Mouse (Mus musculus) liver, embryonic 14.5 days (tissue): ENCODE results near the gene Jak2.

ENCODE experiments used
- CTCF ChIP-seq: IDR thresholded peaks from 2 replicates; pipeline ENCODE4 v1.5.1; 2016; ENCODE audit warnings: antibody characterized with exemption, low read depth, control low read depth
- EP300 ChIP-seq: IDR thresholded peaks from 2 replicates; pipeline ENCODE4 v1.6.1; 2016; ENCODE audit warnings: antibody characterized with exemption, low read depth

DNA sequence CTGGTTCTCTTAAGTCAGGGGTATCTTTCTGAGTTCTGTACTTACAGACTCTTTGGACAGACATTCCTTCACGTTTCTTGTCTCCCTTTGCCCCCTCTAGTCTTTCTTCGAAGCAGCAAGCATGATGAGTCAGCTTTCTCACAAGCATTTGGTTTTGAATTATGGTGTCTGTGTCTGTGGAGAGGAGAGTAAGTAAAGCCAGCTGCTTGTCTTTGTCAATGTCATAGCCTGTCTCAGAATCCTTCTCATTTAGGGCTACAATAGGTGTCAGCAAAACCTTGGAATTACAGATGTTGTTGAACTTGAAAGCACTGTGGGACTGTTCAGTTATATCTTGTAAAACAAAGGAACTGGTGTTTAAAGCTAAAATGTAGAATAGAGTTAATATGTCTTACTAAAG lies 43.1 kb downstream of the Jak2 start:
- TF ChIP-seq CTCF (no peak), EP300 (no peak)
